Mouse (Mus musculus) pancreas, adult 10 weeks (tissue): Measurements from ENCODE around the gene Ubiad1. TPM values are rescaled to one million over a fixed set of nuclear protein-coding genes. Genes with fewer than 3 reads are reported as not detected.

Experiments used
- polyA plus RNA-seq: library from polyadenylated mRNA; stranded (reverse); fragments of 350-450 nt; fragmentation: Illumina TruSeq; extraction: RNeasy Lipid Tissue Mini Kit (QIAGEN cat#74804); gene quantifications from one replicate; pipeline ENCODE4 v1.2.3, GENCODE M21; 2015; ENCODE audit warnings: low read depth, low replicate concordance; ENCODE audit not compliant: insufficient read depth

Ubiad1 gene
- 2.0 TPM for polyA plus RNA-seq

GRCm38 (mm10) chr4:148444250-148444967, at the start of gene Ubiad1:
Gene Ubiad1, minus strand, starts transcription at chr4:148444771.

GRCm38 (mm10) chr4:148448179-148448852, 3.7 kb upstream of the Ubiad1 start, which contains the start of gene Mtor:
Gene Mtor, plus strand, starts transcription at chr4:148448611.

Other genes with a start within 250 kb of the Ubiad1 start
- not detected for gene Disp3, start 156.8 kb downstream of the Ubiad1 start, polyA plus RNA-seq
- 2.9 TPM for gene Mtor, start 3.8 kb upstream of the Ubiad1 start, polyA plus RNA-seq
- gene Angptl7, start 55.7 kb upstream of the Ubiad1 start, polyA plus RNA-seq: not detected
- gene Exosc10, start 113.7 kb upstream of the Ubiad1 start, polyA plus RNA-seq: 7.7 TPM
- gene Srm, start 146.7 kb upstream of the Ubiad1 start, polyA plus RNA-seq: 29.1 TPM
- 0.42 TPM for gene Masp2, start 157.8 kb upstream of the Ubiad1 start, polyA plus RNA-seq
- gene Tardbp, start 182.2 kb upstream of the Ubiad1 start, polyA plus RNA-seq: 63.7 TPM
- 1.6 TPM for gene Gm572, start 198.5 kb upstream of the Ubiad1 start, polyA plus RNA-seq